Mouse (Mus musculus) gastrocnemius, postnatal 10 days (tissue): ENCODE measurements around the gene Ccdc180. TPM values are rescaled to one million over a fixed set of nuclear protein-coding genes. Genes with fewer than 3 reads are reported as not detected.
A peak's percentile ranks its signal among the peaks of the same experiment; 100 is the strongest.

Source experiments
- DNase-seq: peaks from one replicate; pipeline ENCODE4 v3.0.0; 2021; ENCODE audit warnings: mixed read lengths
- total RNA-seq, 2 experiments: library from RNA; stranded (reverse); gene quantifications; 2 replicates each; pipeline ENCODE4 v1.2.3; 2021

Gene Ccdc180
- total RNA-seq, 2 experiments from 2014 or later = not detected

GRCm38 (mm10) chr4:45971806-45972447, 81.8 kb downstream of the Ccdc180 start:
- peak; percentile 100 for DNase-seq

GRCm38 (mm10) chr4:45972448-45972854, 82.3 kb downstream of the Ccdc180 start:
- DNase-seq = peak; percentile 70

- DNase-seq = no peak
Measured at GRCm38 (mm10) chr4:45972951-45973350, 82.8 kb downstream of the Ccdc180 start.

- DNase-seq = no peak
Measured at GRCm38 (mm10) chr4:45976931-45977667, 87.0 kb downstream of the Ccdc180 start.

- DNase-seq = no peak
Measured at GRCm38 (mm10) chr4:45979916-45980315, 89.8 kb downstream of the Ccdc180 start.

GRCm38 (mm10) chr4:45981054-45981453, 91.0 kb downstream of the Ccdc180 start:
- DNase-seq = no peak

- no peak for DNase-seq
Measured at GRCm38 (mm10) chr4:45990427-45991135, 100.5 kb downstream of the Ccdc180 start.

- DNase-seq = no peak
Measured at GRCm38 (mm10) chr4:45998536-45998935, 108.4 kb downstream of the Ccdc180 start.

Other genes with a start within 250 kb of the Ccdc180 start
- gene Aldh1b1, start 91.3 kb upstream of the Ccdc180 start, total RNA-seq = 1 to 10 TPM; 1.8 to 2.5 TPM
- gene Igfbpl1, start 63.4 kb upstream of the Ccdc180 start, total RNA-seq = under 1 TPM in 1 of 2 experiments, not detected in 1; 0.11 TPM
- gene Stra6l, start 41.6 kb upstream of the Ccdc180 start, total RNA-seq = under 1 TPM in 1 of 2 experiments, not detected in 1; 0.14 TPM
- 10 to 100 TPM; 12.6 to 15.4 TPM for gene Tdrd7, start 75.0 kb downstream of the Ccdc180 start, total RNA-seq
- gene Tmod1, start 148.6 kb downstream of the Ccdc180 start, total RNA-seq = 100 to 1,000 TPM; 251 to 256 TPM
- gene Ncbp1, start 248.3 kb downstream of the Ccdc180 start, total RNA-seq = 10 to 100 TPM; 17.0 to 21.3 TPM
- 10 to 100 TPM in 1 of 2 experiments, 1 to 10 TPM in 1; 9.5 to 16.8 TPM for gene Tstd2, start 248.4 kb downstream of the Ccdc180 start, total RNA-seq